Mouse (Mus musculus) liver, embryonic 11.5 days (tissue): Measurements from ENCODE around the gene Cenpb. TPM values are rescaled to one million over a fixed set of nuclear protein-coding genes. Genes with fewer than 3 reads are reported as not detected.
A peak's percentile ranks its signal among the peaks of the same experiment; 100 is the strongest.

Source experiments
- ATAC-seq: fragments of 200-750 bp; cut with Nextera tagmentation; replicated peaks from 2 replicates; pipeline ENCODE4 v1.8.0; 2017; ENCODE audit warnings: moderate number of reproducible peaks, mild to moderate bottlenecking, moderate TSS enrichment, moderate library complexity; ENCODE audit not compliant: low FRiP score
- DNase-seq: peaks from one replicate; pipeline ENCODE4 v3.0.0-alpha.2; 2017; ENCODE audit warnings: low spot score
- H3K27ac ChIP-seq: fragments of 300-500 bp; sonication (generic); 2 replicates; pipeline ENCODE4 v1.5.1; 2014; ENCODE audit warnings: mild to moderate bottlenecking, low read depth, low read length, control low read depth
- H3K27me3 ChIP-seq: fragments of 300-500 bp; sonication (generic); replicated peaks from 2 replicates; pipeline ENCODE4 v1.6.1; 2014; ENCODE audit warnings: low read length, mixed read lengths; ENCODE audit not compliant: control insufficient read depth, insufficient read depth
- H3K36me3 ChIP-seq: fragments of 300-500 bp; sonication (generic); 2 replicates; pipeline ENCODE4 v1.6.1; 2014; ENCODE audit warnings: mild to moderate bottlenecking, low read length, moderate library complexity, mixed read lengths; ENCODE audit not compliant: control insufficient read depth, insufficient read depth
- H3K4me1 ChIP-seq: fragments of 300-500 bp; sonication (generic); replicated peaks from 2 replicates; pipeline ENCODE4 v1.6.1; 2014; ENCODE audit warnings: low read length, mixed read lengths; ENCODE audit not compliant: control insufficient read depth, insufficient read depth
- H3K4me2 ChIP-seq: fragments of 300-500 bp; sonication (generic); 2 replicates; pipeline ENCODE4 v1.6.1; 2014; ENCODE audit warnings: mild to moderate bottlenecking, control low read depth, moderate library complexity
- H3K4me3 ChIP-seq: fragments of 300-500 bp; sonication (generic); 2 replicates; pipeline ENCODE4 v1.5.1; 2014; ENCODE audit warnings: low read depth, low read length, control low read depth
- H3K9ac ChIP-seq: fragments of 300-500 bp; sonication (generic); 2 replicates; pipeline ENCODE4 v1.6.1; 2014; ENCODE audit warnings: low read depth, low read length, control low read depth
- H3K9me3 ChIP-seq: fragments of 300-500 bp; sonication (generic); 2 replicates; pipeline ENCODE4 v1.6.1; 2016; ENCODE audit warnings: low read length, inconsistent platforms, mixed read lengths; ENCODE audit not compliant: control insufficient read depth
- WGBS: fragments of 180-500 bp; shearing (Covaris S2); extraction: QIAGEN DNeasy Blood & Tissue Kit; methylation state at CpG from one replicate; pipeline ENCODE4 v1.1.7; 2014; 5-methylcytosine and 5-hydroxymethylcytosine counted together
- polyA plus RNA-seq: library from polyadenylated mRNA; unstranded; fragments of >200 nt; fragmentation: Nextera tagmentation; extraction: Ambion mirVana; gene quantifications from 2 replicates; pipeline ENCODE4 v1.2.1, GENCODE M21; 2014

Gene Cenpb
- polyA plus RNA-seq, 1 experiment from 2014 or later = 4.9 TPM

DNA sequence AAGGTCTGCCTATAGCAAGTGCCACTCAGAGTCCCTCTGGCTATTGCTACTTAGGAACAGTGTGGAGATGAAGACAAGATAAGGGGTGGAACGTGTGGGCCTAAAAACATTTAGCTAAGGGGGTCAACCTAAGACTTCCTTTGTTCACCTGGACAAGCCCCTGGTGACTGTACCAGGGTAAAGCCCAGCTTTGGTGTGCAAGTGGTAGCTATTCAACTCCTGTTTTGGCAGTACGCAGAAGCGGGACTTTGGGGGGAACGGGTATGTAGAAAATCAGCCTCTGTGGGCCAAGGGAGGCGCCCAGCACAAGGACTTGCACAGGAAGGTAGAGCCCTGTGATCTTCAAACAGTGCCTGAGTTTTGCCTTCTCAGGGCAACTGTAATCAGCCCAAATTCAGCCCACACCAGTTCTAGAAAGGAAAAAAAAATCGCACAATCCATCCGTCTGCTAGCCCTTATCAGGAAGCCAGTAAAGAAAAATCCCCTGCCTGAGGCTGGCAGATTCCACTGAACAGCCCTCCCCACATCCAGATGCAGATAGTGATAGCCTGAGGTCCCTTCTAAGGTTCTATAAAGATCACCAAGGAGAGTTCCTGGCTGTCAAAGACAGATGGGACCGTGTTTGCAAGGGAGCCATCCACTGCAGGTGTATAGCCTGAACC, 25.8 kb upstream of the Cenpb start:
- peak overlapping the region; percentile 55 for H3K4me2 ChIP-seq
- WGBS = 37% methylated on average over 8 of the region's 8 CpGs
- H3K4me1 ChIP-seq = peaks cover 44% of the 10 kb centered on the region
- no peaks in the 10 kb centered on the region for H3K36me3 ChIP-seq
- peak; percentile 53 for DNase-seq
- no peak overlapping the region for H3K4me3 ChIP-seq
- H3K9me3 ChIP-seq = no peaks in the 10 kb centered on the region
- no peaks in the 10 kb centered on the region for H3K27me3 ChIP-seq
- H3K9ac ChIP-seq = peak overlapping the region; percentile 51
- peak; percentile 82 for ATAC-seq
- H3K27ac ChIP-seq = peak overlapping the region; percentile 96

DNA sequence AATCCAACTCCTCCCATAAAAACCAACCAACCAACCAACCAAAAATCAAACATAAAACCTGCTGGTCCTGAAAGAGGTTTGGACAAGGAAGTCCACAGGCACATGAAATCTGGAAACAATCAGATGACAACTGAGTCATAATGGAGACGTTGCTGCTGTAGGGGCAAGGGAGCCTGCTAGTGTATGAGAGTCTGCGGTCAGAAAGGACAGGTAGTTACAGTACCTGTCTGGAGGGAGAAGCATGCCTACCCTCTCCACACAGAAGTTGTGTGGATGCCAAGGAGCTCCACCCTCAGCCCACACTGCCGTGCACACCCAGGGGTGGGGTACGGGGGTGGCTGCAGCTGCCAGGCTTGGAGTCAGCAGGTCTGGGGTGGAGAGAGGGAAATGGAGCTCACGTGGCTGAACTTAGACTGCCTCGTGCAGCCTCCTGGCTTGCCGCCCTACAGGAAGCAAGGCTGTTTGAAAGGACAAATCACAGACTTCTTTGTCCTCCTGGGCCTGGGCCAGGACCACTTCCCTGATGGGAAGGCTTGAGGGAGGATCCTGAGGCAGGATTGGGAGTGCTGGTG, 24.6 kb upstream of the Cenpb start:
- 58% methylated on average over 7 of the region's 7 CpGs for WGBS
- H3K4me1 ChIP-seq = peaks cover 41% of the 10 kb centered on the region

DNA sequence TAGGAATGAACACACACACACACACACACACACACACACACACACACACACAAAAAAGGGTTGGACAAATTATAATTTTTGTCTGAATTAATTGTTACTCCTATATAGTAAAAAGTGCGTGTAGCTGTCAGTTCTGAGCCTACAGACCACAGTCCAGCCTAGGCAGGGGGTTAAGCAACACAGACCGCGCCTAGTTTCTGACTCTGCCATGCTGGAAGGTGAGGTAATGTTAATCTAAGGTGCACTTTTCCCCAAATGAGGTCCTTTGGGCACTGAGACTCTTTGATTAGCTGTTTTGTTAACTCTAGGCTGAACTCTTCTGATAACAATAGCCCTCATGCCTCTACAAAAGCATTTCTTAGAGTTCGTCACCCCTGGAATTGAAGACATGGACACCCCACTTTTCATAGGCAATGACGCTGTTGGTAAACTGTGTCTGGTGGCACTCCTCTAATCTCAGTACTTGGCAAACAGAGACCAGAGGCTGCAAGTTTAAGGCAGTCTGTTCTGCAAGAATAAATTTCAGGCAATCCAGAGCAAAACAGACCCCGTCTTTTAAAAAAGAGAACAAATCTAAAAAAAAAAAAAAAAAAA, 24.0 kb upstream of the Cenpb start:
- DNase-seq (no peak), ATAC-seq (no peak)
- H3K27ac ChIP-seq = no peak overlapping the region
- no peak overlapping the region for H3K4me3 ChIP-seq
- no peak overlapping the region for H3K9ac ChIP-seq
- no peaks in the 10 kb centered on the region for H3K36me3 ChIP-seq
- WGBS = 82% methylated on average over 6 of the region's 6 CpGs
- no peak overlapping the region for H3K4me2 ChIP-seq
- no peaks in the 10 kb centered on the region for H3K27me3 ChIP-seq
- peaks cover 35% of the 10 kb centered on the region for H3K4me1 ChIP-seq
- no peaks in the 10 kb centered on the region for H3K9me3 ChIP-seq

More for the DNA sequence above, 24.6 kb upstream of the Cenpb start:
- ATAC-seq = no peak
- Histone ChIP-seq H3K4me3 (no peak overlapping the region), H3K27ac (peak overlapping the region; percentile 96), H3K36me3 (no peaks in the 10 kb centered on the region), H3K9ac (peak overlapping the region; percentile 40; the same call in 1 of the 2 replicates), H3K9me3 (no peaks in the 10 kb centered on the region), H3K4me2 (peak overlapping the region; percentile 23), H3K27me3 (no peaks in the 10 kb centered on the region)
- DNase-seq = no peak

DNA sequence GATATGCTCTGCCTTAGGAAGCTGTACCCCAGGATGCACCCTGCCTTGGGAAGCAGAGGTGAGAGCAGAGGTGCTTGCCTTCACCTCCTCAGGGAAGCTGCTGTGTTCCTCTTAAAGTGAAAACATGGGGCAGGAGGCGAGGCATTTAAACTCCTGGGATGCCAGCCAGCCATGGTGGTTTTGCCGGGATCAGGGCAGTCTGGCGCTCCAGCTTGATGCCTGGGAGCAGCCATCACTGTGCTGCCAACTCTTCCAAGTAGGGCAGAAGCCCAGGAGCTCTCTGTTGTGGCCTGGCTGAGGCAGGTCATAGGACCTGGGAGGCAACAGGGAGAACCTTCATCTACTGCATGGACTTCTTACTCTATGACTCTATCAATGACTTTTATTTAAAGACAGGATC, 21.4 kb upstream of the Cenpb start:
- no peak overlapping the region for H3K4me3 ChIP-seq
- no peaks in the 10 kb centered on the region for H3K9me3 ChIP-seq
- no peaks in the 10 kb centered on the region for H3K27me3 ChIP-seq
- 88% methylated on average over 3 of the region's 3 CpGs for WGBS
- H3K9ac ChIP-seq = no peak overlapping the region
- peaks cover 22% of the 10 kb centered on the region for H3K4me1 ChIP-seq
- DNase-seq (no peak), ATAC-seq (no peak)
- H3K4me2 ChIP-seq = no peak overlapping the region
- H3K36me3 ChIP-seq = no peaks in the 10 kb centered on the region
- no peak overlapping the region for H3K27ac ChIP-seq

DNA sequence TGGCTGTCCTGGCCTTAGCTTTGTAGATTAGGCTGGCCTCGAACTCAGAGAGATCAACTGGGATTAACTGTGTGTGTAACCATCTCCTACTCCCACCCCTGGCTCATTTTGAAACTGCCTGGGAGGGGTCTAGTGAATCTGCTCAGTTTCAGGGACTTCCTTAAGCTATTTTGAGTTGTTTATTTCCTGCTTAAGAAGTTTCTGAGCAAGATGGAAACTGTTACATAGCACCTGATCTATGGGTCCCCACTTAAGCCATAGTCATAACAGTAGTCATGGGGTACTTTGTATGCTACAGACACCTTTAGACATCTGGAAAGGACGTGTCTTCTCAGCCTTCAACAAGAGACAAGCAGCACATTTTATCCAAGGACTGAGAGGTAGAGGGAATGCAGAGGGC, 20.8 kb upstream of the Cenpb start:
- DNase-seq = no peak
- Histone ChIP-seq H3K9me3 (no peaks in the 10 kb centered on the region), H3K4me3 (no peak overlapping the region), H3K27me3 (no peaks in the 10 kb centered on the region), H3K36me3 (no peaks in the 10 kb centered on the region), H3K27ac (no peak overlapping the region), H3K4me1 (peaks cover 18% of the 10 kb centered on the region), H3K9ac (no peak overlapping the region), H3K4me2 (no peak overlapping the region)
- 80% methylated on average over 2 of the region's 2 CpGs for WGBS
- no peak for ATAC-seq

DNA sequence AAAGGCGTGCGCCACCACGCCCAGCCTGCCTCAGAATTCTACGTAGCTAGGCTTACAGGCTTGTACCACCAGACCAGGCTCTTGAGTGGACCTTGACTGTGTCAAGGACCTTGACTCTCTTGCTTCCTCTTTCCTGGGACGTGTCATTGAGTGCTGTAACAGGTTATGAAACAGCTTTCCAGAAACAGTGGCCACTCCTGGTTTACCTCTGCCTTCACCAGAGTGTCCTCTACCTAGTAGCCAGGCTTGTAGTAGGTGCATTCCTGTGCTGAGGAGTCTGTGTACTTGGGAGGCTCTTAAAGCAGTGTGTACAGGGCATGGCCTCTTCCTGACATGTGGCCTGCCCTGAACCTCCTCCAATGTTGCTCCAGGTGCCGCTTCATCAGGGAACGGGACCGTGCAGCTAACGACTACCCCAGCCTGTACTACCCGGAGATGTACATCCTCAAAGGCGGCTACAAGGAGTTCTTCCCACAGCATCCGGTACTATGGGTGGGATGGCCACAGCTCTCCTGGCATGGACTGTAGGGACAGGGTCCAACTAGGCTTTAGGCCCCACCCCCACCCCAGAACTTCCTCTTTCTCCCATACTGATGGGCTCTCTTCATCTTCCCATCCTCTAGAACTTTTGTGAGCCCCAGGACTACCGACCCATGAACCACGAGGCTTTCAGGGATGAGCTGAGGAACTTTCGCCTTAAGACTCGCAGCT, 16.9 kb upstream of the Cenpb start:
- H3K9ac ChIP-seq = no peak overlapping the region
- H3K9me3 ChIP-seq = no peaks in the 10 kb centered on the region
- H3K36me3 ChIP-seq = peaks cover 13% of the 10 kb centered on the region
- no peak for DNase-seq
- WGBS = 83% methylated on average over 16 of the region's 16 CpGs
- no peak overlapping the region for H3K4me2 ChIP-seq
- no peak overlapping the region for H3K27ac ChIP-seq
- H3K4me1 ChIP-seq = no peaks in the 10 kb centered on the region
- ATAC-seq = no peak
- H3K27me3 ChIP-seq = no peaks in the 10 kb centered on the region
- no peak overlapping the region for H3K4me3 ChIP-seq

DNA sequence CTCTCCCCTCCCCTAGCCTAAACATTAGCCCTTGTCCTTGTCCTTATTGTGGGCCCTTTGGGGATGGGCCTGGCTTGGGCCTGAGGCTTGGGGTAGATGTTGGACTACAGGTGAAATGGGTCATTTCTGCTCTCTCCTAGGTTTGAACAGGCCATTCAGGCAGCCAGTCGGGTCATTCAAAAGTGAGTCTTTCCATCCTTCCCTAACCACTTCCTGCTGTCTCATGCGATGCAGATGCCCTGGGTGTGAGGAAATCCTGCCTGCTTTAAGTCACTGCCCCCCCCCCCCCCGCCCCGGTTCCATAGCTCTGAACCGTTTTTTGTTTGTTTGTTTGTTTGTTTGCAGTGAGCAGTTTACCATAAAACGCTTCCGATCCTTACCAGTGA, 11.1 kb upstream of the Cenpb start:
- peaks cover 18% of the 10 kb centered on the region for H3K36me3 ChIP-seq
- H3K4me3 ChIP-seq = no peak overlapping the region
- ATAC-seq (no peak), DNase-seq (no peak)
- H3K27me3 ChIP-seq = no peaks in the 10 kb centered on the region
- H3K9ac ChIP-seq = no peak overlapping the region
- H3K4me2 ChIP-seq = no peak overlapping the region
- H3K4me1 ChIP-seq = peaks cover 40% of the 10 kb centered on the region
- no peaks in the 10 kb centered on the region for H3K9me3 ChIP-seq
- WGBS = 73% methylated on average over 7 of the region's 7 CpGs
- H3K27ac ChIP-seq = no peak overlapping the region

DNA sequence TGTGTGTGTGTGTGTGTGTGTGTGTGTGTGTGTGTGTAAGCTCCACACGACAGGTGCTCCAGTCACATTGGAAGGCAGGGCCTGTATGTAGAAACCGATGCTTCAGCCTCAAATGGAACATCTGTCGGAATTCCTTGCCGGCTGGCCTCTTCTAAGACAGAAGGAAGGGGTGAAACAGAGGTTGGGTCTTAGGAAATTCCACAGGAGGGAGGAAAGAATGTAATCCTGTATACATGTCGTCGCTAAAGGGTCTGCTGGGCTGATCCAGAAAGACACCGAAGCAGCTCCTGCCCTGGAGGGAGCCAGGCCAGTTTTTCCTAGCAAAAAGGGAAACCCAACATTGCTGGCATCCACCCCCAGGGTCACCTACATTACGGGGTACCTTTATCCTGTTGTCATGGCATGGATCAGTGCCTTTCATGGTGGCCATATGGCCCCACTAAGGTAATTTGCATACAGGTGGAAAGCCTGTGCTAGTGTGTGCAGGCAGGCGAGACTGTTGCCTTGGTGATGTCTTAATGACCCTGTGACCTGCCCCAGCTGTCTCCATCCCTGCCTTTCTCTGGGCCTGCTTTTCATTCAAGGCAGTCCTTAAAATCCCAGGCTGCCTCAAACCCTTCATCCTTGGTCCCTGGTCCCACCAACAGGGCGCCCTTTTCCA, 10.6 kb upstream of the Cenpb start:
- no peak overlapping the region for H3K4me3 ChIP-seq
- peaks cover 18% of the 10 kb centered on the region for H3K36me3 ChIP-seq

More for the DNA sequence above, 10.6 kb upstream of the Cenpb start:
- no peaks in the 10 kb centered on the region; the same call in 1 of the 2 replicates for H3K27me3 ChIP-seq
- no peaks in the 10 kb centered on the region for H3K9me3 ChIP-seq
- peaks cover 41% of the 10 kb centered on the region for H3K4me1 ChIP-seq
- WGBS = 58% methylated on average over 10 of the region's 10 CpGs
- H3K27ac ChIP-seq = peak overlapping the region; percentile 54; the same call in 1 of the 2 replicates
- ATAC-seq = no peak
- H3K4me2 ChIP-seq = peak overlapping the region; percentile 82
- 0 out of 2 replicates have a peak overlapping the region, but pooled peaks have one; percentile 32 for H3K9ac ChIP-seq
- DNase-seq = no peak
